Mouse (Mus musculus): Measurements from ENCODE around the gene Pgap3. TPM values are rescaled to one million over a fixed set of nuclear protein-coding genes. Genes with fewer than 3 reads are reported as not detected.

Pgap3 gene
- polyA plus RNA-seq (2012; fragmentation: generic; extraction: Trizol): 10 to 100 TPM in 1 of 2 experiments, 1 to 10 TPM in 1; 5.7 to 12.6 TPM

GRCm38 (mm10) chr11:98400161-98400726, at the start of gene Pgap3:
TSS of gene Pgap3 (minus strand) at chr11:98400490.

DNA sequence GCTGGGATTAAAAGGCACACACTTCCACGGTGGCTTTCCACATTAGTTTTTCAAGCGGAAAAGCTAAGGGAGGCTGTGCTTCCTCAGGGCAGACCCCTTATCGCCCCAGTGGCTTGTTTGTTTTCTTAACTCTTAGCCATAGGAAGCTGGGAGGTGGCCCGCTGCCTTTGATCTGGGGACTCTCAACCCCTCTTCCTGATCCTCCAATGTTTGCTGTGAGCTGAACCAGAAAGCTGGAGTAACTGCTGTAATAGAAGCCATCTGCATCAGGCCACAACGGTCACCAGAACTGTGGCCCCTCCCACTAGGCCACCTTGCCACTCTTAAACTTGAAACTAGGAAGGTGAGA, 45.9 kb upstream of the Pgap3 start, which contains the start of gene Grb7:
Grb7 (plus strand) TSS at position 182 of the 349 bp plus-strand sequence.

DNA sequence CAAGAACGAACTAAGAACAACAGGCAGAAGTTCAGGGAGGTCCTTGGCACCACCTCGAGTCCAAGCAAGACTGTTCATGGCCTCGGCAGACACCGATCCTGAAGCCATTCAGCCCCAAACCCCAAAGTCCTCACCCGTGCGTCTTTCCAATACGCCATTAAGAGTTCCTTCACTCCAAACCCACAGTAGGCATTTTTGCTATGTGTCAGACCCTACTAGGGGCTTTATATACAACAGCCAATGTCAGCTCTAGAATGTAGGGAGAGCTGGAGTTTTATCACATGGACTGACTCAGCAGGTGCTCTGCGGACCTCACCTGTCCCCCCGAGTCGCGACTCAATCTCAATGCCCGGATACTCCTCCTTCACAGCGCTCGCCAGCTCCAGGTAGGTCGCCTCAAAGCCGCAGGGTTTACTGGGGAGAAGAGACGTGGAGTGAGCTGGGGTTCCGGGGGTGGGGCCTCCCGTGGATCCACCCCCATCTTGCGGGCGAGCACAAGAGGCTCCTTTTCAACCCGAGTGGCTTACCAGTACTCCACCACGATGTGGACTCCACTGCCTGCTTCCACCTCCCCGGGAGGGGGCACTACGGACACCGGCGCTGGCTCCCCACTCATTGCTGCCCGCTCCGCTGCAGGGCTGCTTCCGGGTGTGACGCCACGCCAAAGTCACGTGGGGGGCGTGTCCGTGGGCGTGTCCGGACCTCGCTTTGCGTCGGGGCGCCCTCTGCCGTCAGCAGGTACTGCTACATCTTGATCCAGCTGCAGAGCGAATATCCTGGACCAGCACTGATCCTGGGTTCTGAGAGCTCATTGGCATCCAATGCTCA, 38.3 kb upstream of the Pgap3 start, which contains the start of gene Mien1:
Mien1 (minus strand) TSS at position 661 of the 828 bp plus-strand sequence.

GRCm38 (mm10) chr11:98412273-98412796, 12.0 kb upstream of the Pgap3 start, which contains the start of gene Erbb2:
TSS of gene Erbb2 (plus strand) at chr11:98412470.

DNA sequence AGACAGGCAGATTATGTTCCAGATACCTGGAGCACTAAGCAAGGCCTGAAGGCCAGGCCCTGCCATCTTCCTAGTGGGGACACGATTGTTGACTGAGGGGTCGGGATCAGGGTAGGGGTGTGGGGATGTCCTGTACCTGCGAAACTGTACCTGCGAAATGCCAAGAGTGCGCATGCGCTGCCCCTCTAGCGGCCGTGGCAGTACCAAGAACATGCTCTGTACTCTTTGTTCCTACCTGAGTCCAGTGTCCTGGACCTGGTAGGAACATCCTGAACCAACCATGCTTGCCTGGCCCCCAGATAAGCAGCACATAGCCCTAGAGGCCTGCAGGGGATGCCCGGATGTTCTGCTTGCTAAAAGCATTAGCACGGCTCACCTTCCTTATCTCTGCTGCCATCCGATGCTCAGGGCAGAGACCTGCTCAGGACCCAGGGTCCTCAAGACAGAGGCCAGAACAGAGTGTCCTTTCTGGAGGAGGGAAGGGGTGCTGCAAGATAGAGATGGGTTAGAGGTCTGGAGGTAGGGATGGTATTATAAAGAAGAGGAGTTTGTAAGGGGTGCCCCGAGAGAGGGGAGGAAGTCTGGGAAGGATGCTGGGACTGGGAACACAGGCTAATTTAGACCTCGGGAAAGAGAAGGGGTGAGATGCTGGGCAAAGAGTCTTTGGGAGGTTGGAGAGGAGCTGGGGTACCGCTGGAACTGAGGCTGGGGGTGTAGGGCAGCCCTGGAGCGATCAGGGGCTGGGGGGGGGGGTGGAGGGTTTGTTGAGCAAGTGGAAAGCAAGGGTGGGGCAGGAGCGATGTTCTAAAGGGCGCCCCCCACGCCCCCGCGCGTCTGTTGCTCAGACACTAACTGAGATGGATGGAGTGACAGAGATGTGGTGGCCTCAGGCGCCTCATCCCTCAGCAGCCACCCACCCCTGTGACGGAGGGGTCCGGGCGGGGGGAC, 14.4 kb downstream of the Pgap3 start, which contains the start of gene Pnmt:
Pnmt (plus strand) TSS at position 813 of the 948 bp plus-strand sequence.

GRCm38 (mm10) chr11:98383261-98384030, 16.8 kb downstream of the Pgap3 start, which contains the start of gene Tcap:
TSS of gene Tcap (plus strand) at chr11:98383811.

DNA sequence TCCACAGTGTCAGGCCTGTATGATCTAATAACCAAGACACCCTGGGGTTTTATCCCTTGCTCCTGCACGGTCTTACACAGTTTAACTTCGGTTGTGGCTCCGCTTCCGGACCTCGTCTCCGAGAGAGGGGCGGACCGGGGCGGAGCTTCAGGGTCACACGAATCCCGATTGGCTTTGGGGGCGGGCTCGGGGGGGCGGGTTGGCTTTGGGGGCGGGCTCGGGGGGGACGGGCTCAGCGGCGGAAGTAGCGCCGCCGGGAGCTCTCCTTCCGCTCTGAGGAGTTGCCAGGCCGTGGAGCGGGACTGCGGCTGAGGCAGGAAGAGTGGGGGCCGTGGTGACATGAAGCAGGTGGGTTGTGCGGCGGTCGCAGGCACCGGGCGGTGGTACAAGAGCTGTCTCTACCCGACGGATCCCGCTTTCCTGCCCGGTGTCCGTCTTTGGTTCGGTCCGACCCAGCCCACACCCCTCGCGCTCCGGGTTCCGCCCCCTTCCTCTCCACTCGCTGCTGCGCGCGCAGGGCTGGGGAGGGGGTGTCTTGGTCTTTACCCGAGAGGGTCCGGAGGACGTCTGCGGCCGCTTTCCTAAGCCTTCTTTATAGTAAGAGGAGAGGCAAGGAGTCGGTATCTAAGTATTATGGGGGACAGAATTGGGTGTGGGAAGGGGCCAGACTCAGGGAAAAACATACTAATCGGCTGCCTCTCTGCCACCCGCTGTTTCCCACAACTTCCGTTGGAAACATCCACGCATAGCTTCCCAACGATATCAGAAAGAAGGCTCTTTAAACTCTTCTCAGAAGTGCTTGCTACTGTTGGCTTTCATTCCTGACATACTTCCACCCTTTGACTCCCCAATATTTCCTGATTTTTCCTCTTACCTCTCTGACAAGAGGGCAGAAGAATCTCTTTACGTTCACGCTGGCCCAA, 41.9 kb downstream of the Pgap3 start, which contains the start of gene Stard3:
Stard3 (plus strand) TSS at position 208 of the 923 bp plus-strand sequence.

GRCm38 (mm10) chr11:98348083-98348961, 52.0 kb downstream of the Pgap3 start, which contains the start of gene Ppp1r1b:
TSS of gene Ppp1r1b (plus strand) at chr11:98348404.

Other genes with a start within 250 kb of the Pgap3 start
- gene Med1, start 207.2 kb downstream of the Pgap3 start, polyA plus RNA-seq (2012; fragmentation: generic; extraction: Trizol): 10 to 100 TPM in 1 of 2 experiments, 1 to 10 TPM in 1; 7.6 to 18.8 TPM
- gene Cdk12, start 197.4 kb downstream of the Pgap3 start, polyA plus RNA-seq (2012; fragmentation: generic; extraction: Trizol): 10 to 100 TPM in 1 of 2 experiments, 1 to 10 TPM in 1; 1.0 to 10.1 TPM
- not detected for gene Neurod2, start 70.8 kb downstream of the Pgap3 start, polyA plus RNA-seq (2012; fragmentation: generic; extraction: Trizol)
- 10 to 100 TPM in 1 of 2 experiments, 1 to 10 TPM in 1; 1.1 to 17.9 TPM for gene Ppp1r1b, start 52.1 kb downstream of the Pgap3 start, polyA plus RNA-seq (2012; fragmentation: generic; extraction: Trizol)
- gene Stard3, start 42.1 kb downstream of the Pgap3 start, polyA plus RNA-seq (2012; fragmentation: generic; extraction: Trizol): 10 to 100 TPM; 30.8 to 58.6 TPM
- under 1 TPM; 0.04 to 0.47 TPM for gene Tcap, start 16.7 kb downstream of the Pgap3 start, polyA plus RNA-seq (2012; fragmentation: generic; extraction: Trizol)
- under 1 TPM in 1 of 2 experiments, not detected in 1; 0.04 TPM for gene Pnmt, start 14.0 kb downstream of the Pgap3 start, polyA plus RNA-seq (2012; fragmentation: generic; extraction: Trizol)
- 10 to 100 TPM; 14.9 to 36.2 TPM for gene Erbb2, start 12.0 kb upstream of the Pgap3 start, polyA plus RNA-seq (2012; fragmentation: generic; extraction: Trizol)
- gene Mien1, start 38.5 kb upstream of the Pgap3 start, polyA plus RNA-seq (2012; fragmentation: generic; extraction: Trizol): 100 to 1,000 TPM; 153 to 160 TPM
- gene Grb7, start 45.9 kb upstream of the Pgap3 start, polyA plus RNA-seq (2012; fragmentation: generic; extraction: Trizol): under 1 TPM in 1 of 2 experiments, not detected in 1; 0.06 TPM
- gene Ikzf3, start 145.5 kb upstream of the Pgap3 start, polyA plus RNA-seq (2012; fragmentation: generic; extraction: Trizol): not detected
- gene Zpbp2, start 150.6 kb upstream of the Pgap3 start, polyA plus RNA-seq (2012; fragmentation: generic; extraction: Trizol): not detected
- gene Ormdl3, start 186.9 kb upstream of the Pgap3 start, polyA plus RNA-seq (2012; fragmentation: generic; extraction: Trizol): 10 to 100 TPM; 14.3 to 82.1 TPM
- not detected for gene Lrrc3c, start 197.8 kb upstream of the Pgap3 start, polyA plus RNA-seq (2012; fragmentation: generic; extraction: Trizol)
- under 1 TPM; 0.15 to 0.25 TPM for gene Gm12355, start 225.2 kb upstream of the Pgap3 start, polyA plus RNA-seq (2012; fragmentation: generic; extraction: Trizol)
- not detected for gene Gsdma3, start 225.9 kb upstream of the Pgap3 start, polyA plus RNA-seq (2012; fragmentation: generic; extraction: Trizol)
- not detected for gene Gsdma2, start 246.3 kb upstream of the Pgap3 start, polyA plus RNA-seq (2012; fragmentation: generic; extraction: Trizol)